Mouse (Mus musculus) C2C12 (cell line): ENCODE data around the gene Mia2.

Source experiments
- CEBPB ChIP-seq: IDR thresholded peaks from one replicate; pipeline ENCODE4 v1.6.1; 2011; ENCODE audit warnings: low read depth, mild to moderate bottlenecking, control low read depth, moderate library complexity
- CTCF ChIP-seq: IDR thresholded peaks from one replicate; pipeline ENCODE4 v1.5.1; 2011; ENCODE audit not compliant: control insufficient read depth, insufficient read depth, insufficient read length
- MAX ChIP-seq: IDR thresholded peaks from one replicate; pipeline ENCODE4 v1.6.1; 2011; ENCODE audit warnings: mild to moderate bottlenecking, control low read depth
- USF1 ChIP-seq: IDR thresholded peaks from one replicate; pipeline ENCODE4 v1.6.1; 2011; ENCODE audit warnings: low read depth, mild to moderate bottlenecking, control low read depth, moderate library complexity

DNA sequence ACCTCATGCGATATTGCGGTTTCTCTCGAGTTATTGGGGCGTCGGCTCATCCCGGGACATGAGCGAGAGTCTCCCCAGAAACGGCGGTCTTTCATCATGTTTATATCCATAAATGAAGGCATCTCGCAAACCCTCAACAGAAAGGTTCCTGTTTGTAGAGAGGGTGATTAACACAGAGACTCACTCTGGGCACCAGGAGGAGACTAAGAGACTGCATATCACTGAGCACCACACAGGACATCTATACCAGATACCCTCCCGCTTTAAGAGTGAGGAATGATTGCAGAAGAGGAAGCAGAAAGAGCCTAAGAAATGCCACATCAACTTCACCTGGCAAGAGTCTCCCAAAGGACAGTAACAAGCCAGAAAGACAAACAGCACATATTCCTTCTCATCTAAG lies 39.4 kb upstream of the Mia2 start:
- TF ChIP-seq MAX (no peak), CTCF (no peak), USF1 (no peak), CEBPB (no peak)
